Mouse (Mus musculus) E14TG2a.4 (cell line): ENCODE measurements at regions not wholly inside any gene's neighbourhood (a gene's known extent, or its start where the extent isn't known, plus 50 kb on each side); places are given as distances from the start of the nearest gene placed in this dataset.

Experiments
- CTCF ChIP-seq: conservative IDR thresholded peaks from 2 replicates; pipeline ENCODE4 v1.5.1; 2014; ENCODE audit warnings: low read length
- NANOG ChIP-seq: IDR thresholded peaks from 2 replicates; pipeline ENCODE4 v1.6.1; 2014; ENCODE audit warnings: borderline replicate concordance, low read length, mixed read lengths
- POU5F1 ChIP-seq: IDR thresholded peaks from 2 replicates; pipeline ENCODE4 v1.6.1; 2014; ENCODE audit warnings: low read length, borderline replicate concordance

DNA sequence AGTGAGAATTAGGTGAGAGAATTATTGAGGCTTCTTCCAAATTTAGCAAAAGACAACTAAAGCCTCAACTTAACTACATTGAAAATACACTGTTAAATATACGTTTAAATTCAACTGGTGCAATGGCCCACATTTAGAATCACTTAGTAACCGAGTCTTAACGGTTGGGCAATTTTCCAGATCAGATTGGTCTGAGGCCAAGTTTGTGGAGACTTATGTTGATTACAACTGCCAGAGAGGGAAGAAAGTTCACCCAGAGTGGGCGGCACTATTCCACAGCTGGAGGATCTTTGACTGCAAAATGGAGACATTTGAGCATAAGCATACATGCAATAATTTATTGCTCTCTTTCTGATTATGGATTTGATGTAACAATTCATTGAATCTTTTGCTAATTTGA is 146.5 kb upstream of the Tprg start:
- TF ChIP-seq CTCF: no peak
- no peak for TF ChIP-seq NANOG
- TF ChIP-seq POU5F1: no peak
